Mouse (Mus musculus): ENCODE measurements around the gene Trmt112. TPM values are rescaled to one million over a fixed set of nuclear protein-coding genes. Genes with fewer than 3 reads are reported as not detected.

Gene Trmt112
- polyA plus RNA-seq, 1 experiment = 101 TPM

- DNase-seq (ENCODE audit: low read depth) = no peak
Observed at GRCm38 (mm10) chr19:6948186-6948585, 38.7 kb downstream of the Trmt112 start.

DNA sequence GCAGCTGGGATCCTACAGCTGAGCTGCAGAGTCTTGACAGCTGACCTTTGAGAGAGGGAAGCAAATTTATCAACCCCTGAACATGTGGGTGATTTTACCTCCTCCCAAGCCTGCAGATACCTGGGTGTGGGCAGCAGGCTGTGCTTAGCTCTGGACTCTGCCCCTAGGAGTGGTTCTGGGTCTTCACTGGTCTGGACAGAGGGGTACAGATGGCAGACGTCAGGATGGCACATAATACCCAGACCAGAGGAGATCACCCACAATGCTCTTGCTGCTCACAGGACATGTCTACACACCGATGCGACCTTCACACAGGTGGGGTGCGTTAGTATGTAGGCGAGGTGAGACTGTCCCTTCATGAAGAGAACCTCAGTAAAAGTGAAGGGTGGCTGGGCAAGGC lies 40.0 kb downstream of the Trmt112 start:
- DNase-seq (ENCODE audit: low read depth) = no peak

DNA sequence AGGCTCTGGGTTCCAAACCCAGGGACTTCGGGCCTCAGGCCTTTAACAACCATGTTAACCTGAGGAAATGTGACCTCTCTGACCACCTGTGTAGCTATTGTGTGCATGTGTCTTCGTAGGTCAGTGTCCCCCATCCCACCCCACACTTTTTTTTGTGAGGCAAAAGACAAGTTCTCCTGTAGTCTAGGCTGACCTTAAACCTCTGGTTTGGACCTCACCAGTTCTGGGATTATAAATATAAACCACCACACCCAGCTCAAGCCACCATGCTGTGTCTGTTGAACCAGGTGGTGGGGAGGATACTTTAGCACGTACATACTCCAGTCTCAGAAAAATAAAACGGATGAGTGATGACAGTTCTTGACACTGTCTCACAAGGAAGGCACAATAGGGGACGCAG lies 40.5 kb downstream of the Trmt112 start:
- no peak for DNase-seq (ENCODE audit: low read depth)

GRCm38 (mm10) chr19:6950613-6951153 lies 41.2 kb downstream of the Trmt112 start:
- no peak for DNase-seq (ENCODE audit: low read depth)

DNA sequence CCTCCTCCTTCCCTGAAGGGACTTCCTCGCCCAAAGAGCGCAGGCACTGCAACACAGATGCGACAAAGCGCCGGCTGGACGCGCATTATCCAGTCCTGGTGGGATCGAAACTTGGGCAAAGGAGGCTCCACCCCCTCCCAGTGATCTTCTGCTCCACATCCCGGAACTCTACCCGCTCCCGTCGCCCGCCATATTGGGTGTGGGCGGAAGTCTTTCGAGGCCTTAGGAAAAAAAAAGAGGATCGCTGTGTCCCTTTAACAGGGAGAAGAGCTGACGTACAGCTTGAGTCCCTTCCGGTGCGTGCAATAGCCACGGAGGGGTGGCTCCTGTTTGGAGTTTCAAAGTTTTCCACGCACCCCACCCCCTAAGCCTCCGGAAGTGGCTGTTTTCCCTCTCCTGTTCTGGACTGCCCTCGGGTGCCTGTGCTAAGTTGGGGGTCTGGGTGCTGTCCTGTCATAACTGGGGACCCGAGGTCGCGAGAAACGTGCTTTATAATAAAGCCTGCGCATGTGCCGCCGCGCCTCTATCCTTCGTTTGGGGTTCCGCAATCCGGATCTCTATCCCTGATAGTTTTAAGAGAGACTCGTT lies 42.0 kb downstream of the Trmt112 start:
- DNase-seq (ENCODE audit: low read depth) = no peak

- no peak for DNase-seq (ENCODE audit: low read depth)
Observed at GRCm38 (mm10) chr19:6951994-6952711, 42.7 kb downstream of the Trmt112 start.

- DNase-seq (ENCODE audit: low read depth) = no peak
Observed at GRCm38 (mm10) chr19:6952712-6953037, 43.2 kb downstream of the Trmt112 start.

GRCm38 (mm10) chr19:6954046-6954445 lies 44.5 kb downstream of the Trmt112 start:
- DNase-seq (ENCODE audit: low read depth) = no peak

- DNase-seq (ENCODE audit: low read depth) = no peak
Observed at GRCm38 (mm10) chr19:6955424-6955823, 45.9 kb downstream of the Trmt112 start.

- DNase-seq (ENCODE audit: low read depth) = no peak
Observed at GRCm38 (mm10) chr19:6956461-6956860, 47.0 kb downstream of the Trmt112 start.

Other genes starting within 250 kb of the Trmt112 start
- gene Rps6ka4, start 69.1 kb upstream of the Trmt112 start, polyA plus RNA-seq (2012; rRNA removed) = 28.2 and 32.0 TPM in 2 replicates
- 2.9 and 3.1 TPM in 2 replicates for gene Ccdc88b, start 51.5 kb upstream of the Trmt112 start, polyA plus RNA-seq (2012; rRNA removed)
- 231 and 263 TPM in 2 replicates for gene Prdx5, start 408 bp downstream of the Trmt112 start, polyA plus RNA-seq (2012; rRNA removed)
- gene Esrra, start 12.1 kb downstream of the Trmt112 start, polyA plus RNA-seq (2012; rRNA removed) = 40.7 and 50.4 TPM in 2 replicates
- 2.4 and 4.3 TPM in 2 replicates for gene Catsperz, start 15.7 kb downstream of the Trmt112 start, polyA plus RNA-seq (2012; rRNA removed)
- gene Kcnk4, start 24.8 kb downstream of the Trmt112 start, polyA plus RNA-seq (2012; rRNA removed) = 0.08 and 0.15 TPM in 2 replicates
- 60.1 and 82.0 TPM in 2 replicates for gene Bad, start 32.2 kb downstream of the Trmt112 start, polyA plus RNA-seq (2012; rRNA removed)
- gene Gpr137, start 32.8 kb downstream of the Trmt112 start, polyA plus RNA-seq (2012; rRNA removed) = 85.1 and 89.1 TPM in 2 replicates
- gene Ppp1r14b, start 65.3 kb downstream of the Trmt112 start, polyA plus RNA-seq (2012; rRNA removed) = 69.4 and 78.5 TPM in 2 replicates
- 63.4 and 74.5 TPM in 2 replicates for gene Plcb3, start 66.8 kb downstream of the Trmt112 start, polyA plus RNA-seq (2012; rRNA removed)
- gene Fkbp2, start 70.8 kb downstream of the Trmt112 start, polyA plus RNA-seq (2012; rRNA removed) = 80.5 and 126 TPM in 2 replicates
- 62.4 and 80.9 TPM in 2 replicates for gene Vegfb, start 78.0 kb downstream of the Trmt112 start, polyA plus RNA-seq (2012; rRNA removed)
- 65.3 and 68.7 TPM in 2 replicates for gene Dnajc4, start 82.9 kb downstream of the Trmt112 start, polyA plus RNA-seq (2012; rRNA removed)
- gene Nudt22, start 86.4 kb downstream of the Trmt112 start, polyA plus RNA-seq (2012; rRNA removed) = 45.2 and 46.9 TPM in 2 replicates
- gene Trpt1, start 86.4 kb downstream of the Trmt112 start, polyA plus RNA-seq (2012; rRNA removed) = 18.6 and 21.1 TPM in 2 replicates
- 10.3 and 11.8 TPM in 2 replicates for gene Fermt3, start 109.8 kb downstream of the Trmt112 start, polyA plus RNA-seq (2012; rRNA removed)
- gene Stip1, start 130.3 kb downstream of the Trmt112 start, polyA plus RNA-seq (2012; rRNA removed) = 42.0 and 46.0 TPM in 2 replicates
- gene Macrod1, start 147.1 kb downstream of the Trmt112 start, polyA plus RNA-seq (2012; rRNA removed) = 29.9 and 42.2 TPM in 2 replicates
- gene Flrt1, start 196.0 kb downstream of the Trmt112 start, polyA plus RNA-seq (2012; rRNA removed) = 0.51 and 0.91 TPM in 2 replicates

Measured in gonadal fat pad, adult 2 months (tissue).